Mouse (Mus musculus) T-helper 1 cell (primary cell): ENCODE measurements around the gene Sympk.

Source experiments
- in situ Hi-C: fragments of 300-600 bp; cut with MboI, MseI; formaldehyde crosslinking; loops from one replicate; pipeline ENCODE4 v1.15.1; 2025; ENCODE audit warnings: high pct_unique_total_duplicates

Gene Sympk

DNA sequence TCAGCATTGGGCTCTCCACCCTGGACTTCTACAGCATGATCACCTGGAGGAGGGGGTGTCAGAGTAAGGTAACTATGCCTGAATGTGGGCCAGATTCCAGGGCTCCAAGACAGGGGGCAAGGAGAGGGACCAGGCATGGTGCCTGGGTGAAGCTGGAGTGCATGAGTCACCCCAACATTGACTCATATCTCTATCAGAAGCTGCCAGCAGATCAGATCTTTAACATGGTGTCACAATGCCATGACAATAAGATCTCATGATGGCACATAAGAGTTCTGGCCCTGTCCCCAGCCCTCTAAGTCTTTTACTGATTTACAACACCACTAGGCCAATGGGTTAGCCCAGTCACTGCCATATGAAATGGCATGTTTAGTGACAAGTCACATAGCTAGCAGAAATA is 79.6 kb downstream of the Sympk start:
- in situ Hi-C loops, result no loop called here
